Mouse (Mus musculus): Measurements from ENCODE around the gene Smim23.

Gene Smim23

GRCm38 (mm10) chr11:32780747-32781536 lies 43.5 kb downstream of the Smim23 start:
- no peak for DNase-seq (ENCODE audit: low spot score)

- DNase-seq (ENCODE audit: low spot score) = no peak
These were observed 55.6 kb downstream of the Smim23 start for GRCm38 (mm10) chr11:32768642-32769343.

Measured in urinary bladder, postnatal 10 days (tissue).